Mouse (Mus musculus): ENCODE measurements at regions not wholly inside any gene's neighbourhood (a gene's known extent, or its start where the extent isn't known, plus 50 kb on each side); places are given as distances from the start of the nearest gene placed in this dataset.

GRCm38 (mm10) chr6:58752496-58752895, 78.8 kb upstream of the Herc3 start:
- DNase-seq, result no peak

DNA sequence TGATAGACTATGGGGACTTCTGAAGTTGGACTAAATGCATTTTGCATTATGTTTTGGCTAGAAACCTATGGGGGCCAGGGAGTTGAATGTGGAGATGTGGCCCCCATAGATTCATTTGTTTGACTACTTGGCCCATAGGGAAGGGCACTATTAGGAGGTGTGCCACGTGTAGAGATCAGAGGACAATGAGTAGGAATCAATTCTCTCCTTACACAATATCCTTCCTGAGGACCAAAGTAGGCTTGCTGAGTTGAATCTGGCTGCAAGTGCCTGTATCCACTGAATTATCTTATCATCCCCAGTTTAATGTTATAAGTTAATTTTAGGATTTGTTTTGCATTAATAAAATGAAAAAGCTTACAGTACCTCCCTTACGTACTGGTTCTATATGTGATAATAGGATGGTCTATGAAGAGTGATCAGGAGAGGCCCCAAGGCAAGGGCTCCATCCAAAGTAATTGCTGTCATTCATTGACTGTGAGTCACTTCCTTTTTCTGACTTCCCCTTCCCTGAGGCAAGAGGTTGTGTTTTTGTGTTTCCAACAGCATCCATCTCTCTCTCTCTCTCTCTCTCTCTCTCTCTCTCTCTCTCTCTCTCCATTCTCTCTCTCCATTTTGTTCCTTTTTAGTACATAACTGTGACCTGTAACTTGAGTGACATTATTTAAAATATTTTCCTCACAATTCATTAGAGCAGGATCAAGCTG, 74.8 kb upstream of the Herc3 start:
- no peak for DNase-seq

GRCm38 (mm10) chr6:58757339-58757738, 73.9 kb upstream of the Herc3 start:
- DNase-seq, result no peak

DNA sequence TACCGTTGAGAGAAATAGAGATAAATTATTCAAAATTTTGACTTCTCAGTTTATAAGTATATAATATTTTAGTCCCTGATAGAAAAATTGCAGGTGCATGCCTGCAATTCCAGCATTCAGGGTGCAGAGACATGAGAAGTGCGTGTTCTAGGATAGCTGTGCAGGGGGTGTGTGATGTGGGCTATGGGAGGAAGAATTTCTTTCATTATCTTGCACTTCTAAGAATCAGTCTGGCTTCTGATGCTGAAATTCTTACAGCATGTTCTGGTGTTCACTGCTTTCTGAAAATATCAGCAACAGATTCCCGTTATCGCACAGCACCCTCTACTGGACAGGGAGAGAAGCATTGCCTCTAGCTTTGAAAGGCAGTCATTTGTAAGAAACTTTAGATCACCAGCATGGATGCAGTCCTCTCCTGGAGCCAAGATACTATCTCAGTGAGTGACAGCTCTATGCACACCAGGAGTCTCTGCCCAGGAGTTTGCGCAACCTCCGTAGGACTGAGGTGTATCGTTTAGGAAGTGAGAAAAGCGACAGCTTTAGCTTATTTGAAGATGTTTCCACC, 60.5 kb upstream of the Herc3 start:
- DNase-seq, result peak; percentile 62

- DNase-seq, result no peak
Measured at GRCm38 (mm10) chr6:58772014-58772413, 59.3 kb upstream of the Herc3 start.
